Mouse (Mus musculus) kidney, adult 2 months (tissue): Measurements from ENCODE around the gene Ube2f.

ENCODE experiments used
- CTCF ChIP-seq: fragments of 200-500 bp; conservative IDR thresholded peaks from 2 replicates; pipeline ENCODE4 v1.5.1; 2011; ENCODE audit warnings: low read depth, mild to moderate bottlenecking, control low read depth, low read length, moderate library complexity, mixed read lengths; ENCODE audit not compliant: insufficient read depth, insufficient read length
- POLR2A ChIP-seq: fragments of 200-500 bp; IDR thresholded peaks from one replicate; pipeline ENCODE4 v1.6.1; 2011; ENCODE audit warnings: low read depth, low read length, control low read depth

GRCm38 (mm10) chr1:91231896-91232295, 18.2 kb upstream of the Ube2f start:
- no peak for TF ChIP-seq CTCF
- no peak for TF ChIP-seq POLR2A
